Mouse (Mus musculus) hindbrain, postnatal 0 days (tissue): Measurements from ENCODE around the gene Eps8. TPM values are rescaled to one million over a fixed set of nuclear protein-coding genes. Genes with fewer than 3 reads are reported as not detected.

Experiments
- ATAC-seq: fragments of 200-750 bp; cut with Nextera tagmentation; 2 replicates; pipeline ENCODE4 v1.8.0; 2017; ENCODE audit warnings: mild to moderate bottlenecking, moderate TSS enrichment, moderate library complexity
- DNase-seq: peaks from one replicate; pipeline ENCODE4 v3.0.0-alpha.2; 2015; ENCODE audit warnings: low spot score
- H3K27ac ChIP-seq: fragments of 300-500 bp; sonication (generic); 2 replicates; pipeline ENCODE4 v1.5.1; 2014; ENCODE audit warnings: mild to moderate bottlenecking
- H3K27me3 ChIP-seq: fragments of 300-500 bp; sonication (generic); 2 replicates; pipeline ENCODE4 v1.6.1; 2014; ENCODE audit warnings: low read length, mixed read lengths; ENCODE audit not compliant: insufficient read depth
- H3K36me3 ChIP-seq: fragments of 300-500 bp; sonication (generic); 2 replicates; pipeline ENCODE4 v1.6.1; 2014; ENCODE audit warnings: low read length, mixed read lengths; ENCODE audit not compliant: insufficient read depth
- H3K4me1 ChIP-seq: fragments of 300-500 bp; sonication (generic); 2 replicates; pipeline ENCODE4 v1.6.1; 2014; ENCODE audit warnings: antibody characterized with exemption, low read length, mixed read lengths; ENCODE audit not compliant: insufficient read depth
- H3K4me2 ChIP-seq: fragments of 300-500 bp; sonication (generic); 2 replicates; pipeline ENCODE4 v1.6.1; 2014; ENCODE audit warnings: low read depth, mild to moderate bottlenecking, low read length, moderate library complexity, mixed read lengths
- H3K4me3 ChIP-seq: fragments of 300-500 bp; sonication (generic); 2 replicates; pipeline ENCODE4 v1.5.1; 2014; ENCODE audit warnings: low read length
- H3K9ac ChIP-seq: fragments of 300-500 bp; sonication (generic); replicated peaks from 2 replicates; pipeline ENCODE4 v1.6.1; 2014; ENCODE audit warnings: mild to moderate bottlenecking, low read length, moderate library complexity, mixed read lengths
- H3K9me3 ChIP-seq: fragments of 300-500 bp; sonication (generic); 2 replicates; pipeline ENCODE4 v1.6.1; 2016; ENCODE audit warnings: low read length, mixed read lengths
- CTCF ChIP-seq: IDR thresholded peaks from 2 replicates; pipeline ENCODE4 v1.5.1; 2016; ENCODE audit warnings: antibody characterized with exemption, control low read depth, low read depth
- WGBS: fragments of 180-500 bp; shearing (Covaris S2); extraction: QIAGEN DNeasy Blood & Tissue Kit; methylation state at CpG from one replicate; pipeline ENCODE4 v1.1.7; 2014; 5-methylcytosine and 5-hydroxymethylcytosine counted together
- polyA plus RNA-seq: library from polyadenylated mRNA; unstranded; fragments of >200 nt; fragmentation: Nextera tagmentation; extraction: Ambion mirVana; gene quantifications from 2 replicates; pipeline ENCODE4 v1.2.1, GENCODE M21; 2015
- total RNA-seq: library from RNA; depleted of rRNA; stranded (reverse); fragments of >200 nt; gene quantifications from 2 replicates; pipeline ENCODE4 v1.2.3, GENCODE M21; 2014

Eps8 gene
- total and polyA plus RNA-seq, 2 experiments from 2014 or later = 31.8 to 40.0 TPM

DNA sequence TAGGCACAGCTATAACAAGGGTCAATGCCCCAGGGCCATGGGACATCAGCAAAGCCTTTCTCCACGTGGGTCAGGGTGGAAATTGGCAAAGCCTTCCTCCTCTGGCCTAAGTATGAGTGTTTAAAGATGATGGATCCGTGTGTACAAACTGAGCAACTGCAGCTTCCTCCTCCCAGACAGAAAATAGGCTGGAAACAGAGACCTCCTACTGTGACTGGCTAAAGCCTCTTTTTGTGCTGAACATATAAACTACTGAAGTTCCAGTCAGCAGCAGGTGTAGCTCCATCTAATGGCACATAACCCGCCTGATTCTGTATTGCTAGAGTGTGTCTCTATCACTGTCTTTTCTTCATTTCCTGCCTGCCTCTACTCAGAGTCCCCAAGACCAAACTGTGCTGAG is 13.7 kb upstream of the Eps8 start:
- H3K4me2 ChIP-seq = no peak overlapping the region
- WGBS = 68% methylated on average over 3 of the region's 3 CpGs
- no peak overlapping the region for H3K27ac ChIP-seq
- H3K9me3 ChIP-seq = no peaks in the 10 kb centered on the region
- no peak overlapping the region for H3K4me3 ChIP-seq
- no peaks in the 10 kb centered on the region for H3K4me1 ChIP-seq
- ATAC-seq (no peak), DNase-seq (no peak)
- no peak overlapping the region for H3K9ac ChIP-seq
- no peaks in the 10 kb centered on the region for H3K36me3 ChIP-seq
- no peak for TF ChIP-seq CTCF
- H3K27me3 ChIP-seq = no peaks in the 10 kb centered on the region

- Histone ChIP-seq H3K4me1 (no peaks in the 10 kb centered on the region), H3K27ac (no peak overlapping the region), H3K4me2 (no peak overlapping the region), H3K9ac (no peak overlapping the region), H3K4me3 (no peak overlapping the region), H3K9me3 (no peaks in the 10 kb centered on the region), H3K36me3 (no peaks in the 10 kb centered on the region), H3K27me3 (no peaks in the 10 kb centered on the region)
- 75% methylated on average over 3 of the region's 3 CpGs for WGBS
- ATAC-seq = no peak
- no peak for DNase-seq
- TF ChIP-seq CTCF = no peak
These were observed 13.0 kb upstream of the Eps8 start for GRCm38 (mm10) chr6:137667665-137668064.

GRCm38 (mm10) chr6:137664936-137665335 is 10.3 kb upstream of the Eps8 start:
- Histone ChIP-seq H3K4me2 (no peak overlapping the region), H3K4me1 (no peaks in the 10 kb centered on the region), H3K27ac (no peak overlapping the region), H3K9me3 (no peaks in the 10 kb centered on the region), H3K36me3 (no peaks in the 10 kb centered on the region), H3K4me3 (no peak overlapping the region), H3K27me3 (no peaks in the 10 kb centered on the region), H3K9ac (no peak overlapping the region)
- ATAC-seq (no peak), DNase-seq (no peak)
- 44% methylated on average over 3 of the region's 3 CpGs for WGBS
- TF ChIP-seq CTCF = no peak

- Histone ChIP-seq H3K9ac (no peak overlapping the region), H3K9me3 (no peaks in the 10 kb centered on the region), H3K27me3 (no peaks in the 10 kb centered on the region), H3K4me1 (no peaks in the 10 kb centered on the region), H3K27ac (no peak overlapping the region), H3K4me2 (no peak overlapping the region), H3K4me3 (no peak overlapping the region), H3K36me3 (no peaks in the 10 kb centered on the region)
- ATAC-seq (no peak), DNase-seq (no peak)
- TF ChIP-seq CTCF = no peak
- WGBS = 95% methylated on average over 23 of the region's 23 CpGs
These were observed 7.1 kb upstream of the Eps8 start for GRCm38 (mm10) chr6:137661583-137662365.

- H3K4me1 ChIP-seq = no peaks in the 10 kb centered on the region
These were observed 3.9 kb upstream of the Eps8 start for GRCm38 (mm10) chr6:137658426-137659088.

DNA sequence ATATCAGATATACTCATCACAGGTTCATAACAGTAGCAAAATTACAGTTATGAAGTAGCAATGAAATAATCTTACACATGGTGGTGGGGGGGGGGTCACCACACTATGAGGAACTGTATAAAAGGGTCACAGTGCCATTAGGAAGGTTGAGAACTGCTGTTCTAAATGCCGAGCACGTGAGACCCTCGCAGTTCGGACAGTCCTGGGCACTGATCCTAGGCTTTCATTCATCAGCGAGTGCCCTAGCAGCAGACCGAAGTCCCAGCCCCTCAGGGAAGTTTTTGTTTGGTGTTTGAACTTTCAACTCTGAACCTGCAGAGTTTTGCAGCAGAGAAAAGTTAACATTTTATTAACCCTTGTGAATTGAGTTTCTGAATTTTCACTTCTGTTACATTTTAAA is 2.5 kb upstream of the Eps8 start:
- 60% methylated on average over 6 of the region's 6 CpGs for WGBS
- ATAC-seq = peak; percentile 75

More at GRCm38 (mm10) chr6:137658426-137659088, 3.9 kb upstream of the Eps8 start:
- no peak overlapping the region for H3K27ac ChIP-seq
- H3K9ac ChIP-seq = no peak overlapping the region
- peak; percentile 68 for TF ChIP-seq CTCF
- H3K4me2 ChIP-seq = no peak overlapping the region
- H3K4me3 ChIP-seq = no peak overlapping the region
- H3K36me3 ChIP-seq = no peaks in the 10 kb centered on the region
- 75% methylated on average over 12 of the region's 12 CpGs for WGBS
- no peaks in the 10 kb centered on the region for H3K9me3 ChIP-seq
- ATAC-seq = peak; percentile 48; the same call in 1 of the 2 replicates
- peak; percentile 43 for DNase-seq
- no peaks in the 10 kb centered on the region for H3K27me3 ChIP-seq

GRCm38 (mm10) chr6:137649528-137649927 is 5.1 kb downstream of the Eps8 start:
- Histone ChIP-seq H3K27ac (no peak overlapping the region), H3K4me2 (peak overlapping the region; percentile 91), H3K9me3 (no peaks in the 10 kb centered on the region), H3K27me3 (no peaks in the 10 kb centered on the region), H3K4me1 (no peaks in the 10 kb centered on the region), H3K9ac (peak overlapping the region; percentile 78), H3K36me3 (no peaks in the 10 kb centered on the region), H3K4me3 (peak overlapping the region; percentile 73)
- no peak for TF ChIP-seq CTCF
- DNase-seq (no peak), ATAC-seq (no peak; the same call in 1 of the 2 replicates)
- WGBS = 41% methylated on average over 5 of the region's 7 CpGs

More for the DNA sequence above, 2.5 kb upstream of the Eps8 start:
- H3K9me3 ChIP-seq = no peaks in the 10 kb centered on the region
- H3K4me3 ChIP-seq = no peak overlapping the region
- H3K27me3 ChIP-seq = no peaks in the 10 kb centered on the region
- H3K27ac ChIP-seq = no peak overlapping the region
- H3K36me3 ChIP-seq = no peaks in the 10 kb centered on the region
- H3K4me1 ChIP-seq = no peaks in the 10 kb centered on the region
- DNase-seq = peak; percentile 42
- H3K4me2 ChIP-seq = no peak overlapping the region
- no peak overlapping the region for H3K9ac ChIP-seq
- TF ChIP-seq CTCF = no peak
